Mouse (Mus musculus): ENCODE results near the gene Apom. TPM values are rescaled to one million over a fixed set of nuclear protein-coding genes. Genes with fewer than 3 reads are reported as not detected.

Apom gene
- polyA plus RNA-seq, 2 experiments: 1.1 TPM; not detected in 1

DNA sequence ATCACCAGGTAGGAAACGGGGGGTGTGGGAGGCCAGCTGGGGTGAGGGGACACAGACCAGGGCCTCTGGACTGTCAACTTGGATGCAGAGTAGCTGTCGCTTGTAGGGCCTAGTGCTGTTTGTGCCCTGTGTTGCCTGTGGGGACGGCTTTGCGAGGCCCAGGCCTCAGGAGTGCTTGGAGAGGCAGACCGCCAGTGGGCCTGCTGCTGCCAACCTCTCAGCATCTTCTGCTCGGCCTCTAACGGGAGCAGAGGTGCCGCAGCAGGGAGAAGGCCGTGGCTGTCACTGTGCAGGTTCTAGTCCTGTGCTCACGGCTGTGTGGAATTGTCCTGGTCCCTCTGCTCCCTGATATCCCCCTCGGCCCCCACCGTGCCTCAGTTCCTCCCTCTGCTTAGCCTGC, 35.3 kb downstream of the Apom start:
- Histone ChIP-seq H3K4me2 (replicated peaks; ENCODE audit: low read depth, low read length, severe bottlenecking) (no peak overlapping the region), H3K27me3 (ENCODE audit: control insufficient read depth, insufficient read depth, low read length) (no peaks in the 10 kb centered on the region), H3K36me3 (ENCODE audit: control insufficient read depth, insufficient read depth, low read length) (peaks cover 95% of the 10 kb centered on the region), H3K27ac (replicated peaks; ENCODE audit: low read depth, low read length) (no peak overlapping the region), H3K9me3 (ENCODE audit: control insufficient read depth, low read length) (no peaks in the 10 kb centered on the region), H3K9ac (ENCODE audit: low read depth, low read length, severe bottlenecking) (no peak overlapping the region), H3K4me1 (ENCODE audit: control insufficient read depth, insufficient read depth, low read length) (no peaks in the 10 kb centered on the region), H3K4me3 (replicated peaks; ENCODE audit: low read length) (no peak overlapping the region)
- no peak for ATAC-seq (ENCODE audit: low FRiP score, low read depth)
- no peak for DNase-seq (ENCODE audit: low spot score)
- 89% methylated on average over 12 of the region's 12 CpGs for WGBS
- no peak for TF ChIP-seq POLR2A (IDR thresholded peaks at IDR 0.05; ENCODE audit: borderline replicate concordance, extremely low read depth, insufficient read depth, insufficient read length)

DNA sequence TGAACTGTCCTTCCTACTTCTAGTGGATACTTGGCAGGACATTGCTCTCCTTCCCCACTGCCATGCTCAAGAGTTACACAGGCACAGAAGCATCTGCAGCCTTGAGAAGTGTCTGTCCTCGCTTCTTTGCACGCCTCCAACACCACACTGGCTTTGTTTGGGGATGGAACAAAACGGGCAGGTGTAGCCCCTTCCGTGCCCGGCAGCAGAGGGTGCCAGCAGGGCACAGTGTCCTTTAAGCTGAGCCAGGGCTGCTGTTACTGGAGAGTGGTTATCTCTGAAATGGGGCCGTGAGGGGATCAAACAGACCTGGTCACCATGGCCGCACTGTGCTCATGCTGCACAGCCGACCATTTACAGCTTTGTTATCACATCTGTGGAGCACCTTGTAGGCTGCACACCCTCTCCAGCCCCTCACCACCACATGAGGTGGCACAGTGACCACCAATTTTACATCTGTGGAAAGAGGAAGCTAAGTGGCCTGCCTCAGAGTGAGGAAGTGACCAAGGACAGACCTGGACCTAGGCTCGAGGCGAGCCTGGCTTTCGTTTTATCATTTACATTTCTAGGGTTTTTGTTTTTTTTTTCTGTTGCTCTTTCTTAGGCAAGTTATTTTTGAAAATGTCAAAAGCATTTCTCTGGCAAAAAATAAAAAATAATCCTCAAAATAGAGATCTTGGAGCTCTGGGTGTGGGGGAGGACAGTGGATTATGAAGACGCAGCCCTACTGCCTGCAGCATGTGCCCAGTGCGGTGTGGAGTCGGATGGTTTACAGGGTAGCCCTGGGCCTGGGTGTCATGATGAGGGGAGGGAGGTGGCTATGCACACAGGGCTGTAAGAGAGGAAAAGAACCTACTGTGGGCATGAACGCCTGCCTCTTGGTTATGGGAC, 37.1 kb downstream of the Apom start:
- no peak for TF ChIP-seq POLR2A (IDR thresholded peaks at IDR 0.05; ENCODE audit: borderline replicate concordance, extremely low read depth, insufficient read depth, insufficient read length)
- H3K27ac ChIP-seq (replicated peaks; ENCODE audit: low read depth, low read length): no peak overlapping the region
- no peak overlapping the region for H3K9ac ChIP-seq (ENCODE audit: low read depth, low read length, severe bottlenecking)
- H3K36me3 ChIP-seq (ENCODE audit: control insufficient read depth, insufficient read depth, low read length): peaks cover 86% of the 10 kb centered on the region
- ATAC-seq (ENCODE audit: low FRiP score, low read depth) (no peak), DNase-seq (ENCODE audit: low spot score) (no peak)
- no peaks in the 10 kb centered on the region for H3K27me3 ChIP-seq (ENCODE audit: control insufficient read depth, insufficient read depth, low read length)
- H3K9me3 ChIP-seq (ENCODE audit: control insufficient read depth, low read length): no peaks in the 10 kb centered on the region
- peaks cover 9% of the 10 kb centered on the region for H3K4me1 ChIP-seq (ENCODE audit: control insufficient read depth, insufficient read depth, low read length)
- WGBS: 89% methylated on average over 15 of the region's 15 CpGs
- H3K4me3 ChIP-seq (replicated peaks; ENCODE audit: low read length): no peak overlapping the region
- H3K4me2 ChIP-seq (replicated peaks; ENCODE audit: low read depth, low read length, severe bottlenecking): no peak overlapping the region

DNA sequence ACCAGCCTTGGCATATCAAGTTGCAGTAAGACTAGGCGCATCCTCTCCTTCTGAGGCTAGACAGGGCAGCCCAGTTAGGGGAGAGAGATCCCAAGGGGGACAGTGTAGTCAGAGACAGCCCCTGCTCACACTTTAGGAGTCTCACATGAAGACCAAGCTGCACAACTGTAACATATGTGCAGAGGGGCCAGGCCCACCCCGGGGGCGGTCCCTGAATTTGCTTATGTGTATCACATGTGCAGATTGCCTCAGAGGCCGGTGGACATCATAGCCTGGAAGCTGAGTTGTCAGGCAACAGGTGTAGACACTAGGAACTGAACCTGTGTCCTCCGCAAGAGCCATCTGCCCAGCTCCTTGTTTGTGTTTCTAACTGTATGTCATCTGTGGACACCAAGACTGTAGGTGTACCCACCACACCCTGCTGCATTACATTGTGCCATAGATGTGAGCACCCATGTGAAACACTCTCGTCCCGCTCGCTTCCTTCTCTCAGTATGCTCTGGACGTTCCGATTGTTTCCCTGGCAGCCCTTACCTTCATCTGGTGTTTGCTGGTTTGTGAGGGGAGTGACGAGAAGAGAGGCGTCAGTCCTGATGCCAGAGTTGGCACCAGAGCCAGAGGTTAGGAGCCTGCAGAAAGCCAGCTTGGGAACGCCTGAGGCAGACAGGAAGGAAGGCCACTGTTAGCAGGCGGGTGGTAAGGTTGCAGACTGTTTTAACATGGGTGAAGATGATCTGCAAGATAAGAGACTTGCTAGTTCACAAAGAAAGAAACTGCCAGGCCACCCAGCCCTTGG, 39.2 kb downstream of the Apom start:
- no peak for DNase-seq (ENCODE audit: low spot score)
- no peak for ATAC-seq (ENCODE audit: low FRiP score, low read depth)
- H3K4me3 ChIP-seq (replicated peaks; ENCODE audit: low read length): no peak overlapping the region
- H3K27me3 ChIP-seq (ENCODE audit: control insufficient read depth, insufficient read depth, low read length): no peaks in the 10 kb centered on the region
- peaks cover 9% of the 10 kb centered on the region for H3K4me1 ChIP-seq (ENCODE audit: control insufficient read depth, insufficient read depth, low read length)
- H3K27ac ChIP-seq (replicated peaks; ENCODE audit: low read depth, low read length): no peak overlapping the region
- H3K9me3 ChIP-seq (ENCODE audit: control insufficient read depth, low read length): no peaks in the 10 kb centered on the region
- 88% methylated on average over 14 of the region's 14 CpGs for WGBS
- H3K4me2 ChIP-seq (replicated peaks; ENCODE audit: low read depth, low read length, severe bottlenecking): no peak overlapping the region
- H3K9ac ChIP-seq (ENCODE audit: low read depth, low read length, severe bottlenecking): no peak overlapping the region
- TF ChIP-seq POLR2A (IDR thresholded peaks at IDR 0.05; ENCODE audit: borderline replicate concordance, extremely low read depth, insufficient read depth, insufficient read length): no peak
- H3K36me3 ChIP-seq (ENCODE audit: control insufficient read depth, insufficient read depth, low read length): peaks cover 67% of the 10 kb centered on the region

DNA sequence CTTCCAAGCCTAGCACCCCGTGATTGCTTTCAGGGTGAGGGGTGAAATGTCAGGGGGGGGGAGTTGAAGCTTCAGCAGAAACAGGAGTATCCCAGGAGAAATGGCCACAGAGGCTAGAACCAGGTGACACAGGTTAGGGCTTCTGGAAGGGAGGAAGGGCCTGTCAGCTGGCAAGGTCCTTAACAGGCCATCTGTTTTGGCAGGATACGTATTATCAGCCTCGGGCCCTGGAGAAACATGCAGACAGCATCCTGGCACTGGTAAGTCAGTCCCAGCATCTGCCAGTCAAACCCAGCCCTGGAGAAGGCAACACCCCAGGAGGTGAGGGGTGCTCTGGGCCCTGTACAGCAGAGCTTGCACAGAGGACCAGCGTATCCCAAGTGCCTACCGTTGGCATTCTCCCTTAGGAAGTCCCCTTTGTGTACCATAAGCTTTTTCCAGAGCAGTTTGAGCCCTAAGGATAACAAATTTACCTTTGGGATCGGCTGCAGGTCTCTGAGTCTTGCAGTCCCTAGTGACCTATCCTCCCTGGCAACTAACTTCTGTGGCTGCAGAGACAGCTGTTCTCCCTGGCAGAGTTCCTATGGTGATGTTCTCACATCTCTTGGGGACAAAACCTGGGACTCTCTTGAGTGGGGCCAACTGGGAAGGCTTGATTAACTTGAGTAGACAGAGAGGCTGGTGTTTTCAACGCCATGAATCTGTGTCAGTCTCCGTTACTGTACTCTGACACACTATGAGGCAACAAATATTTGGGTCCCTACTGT, 41.5 kb downstream of the Apom start:
- no peak for DNase-seq (ENCODE audit: low spot score)
- H3K36me3 ChIP-seq (ENCODE audit: control insufficient read depth, insufficient read depth, low read length): peaks cover 46% of the 10 kb centered on the region
- H3K4me1 ChIP-seq (ENCODE audit: control insufficient read depth, insufficient read depth, low read length): peaks cover 9% of the 10 kb centered on the region
- ATAC-seq (ENCODE audit: low FRiP score, low read depth): no peak
- H3K27ac ChIP-seq (replicated peaks; ENCODE audit: low read depth, low read length): peak overlapping the region; percentile 97; the same call in 1 of the 2 replicates
- 59% methylated on average over 8 of the region's 8 CpGs for WGBS
- no peaks in the 10 kb centered on the region for H3K9me3 ChIP-seq (ENCODE audit: control insufficient read depth, low read length)
- peak overlapping the region; percentile 92 for H3K9ac ChIP-seq (ENCODE audit: low read depth, low read length, severe bottlenecking)
- H3K4me3 ChIP-seq (replicated peaks; ENCODE audit: low read length): peak overlapping the region; percentile 69
- peak overlapping the region; percentile 64 for H3K4me2 ChIP-seq (replicated peaks; ENCODE audit: low read depth, low read length, severe bottlenecking)
- TF ChIP-seq POLR2A (IDR thresholded peaks at IDR 0.05; ENCODE audit: borderline replicate concordance, extremely low read depth, insufficient read depth, insufficient read length): no peak
- H3K27me3 ChIP-seq (ENCODE audit: control insufficient read depth, insufficient read depth, low read length): no peaks in the 10 kb centered on the region

All from limb, embryonic 14.5 days (tissue).